Mouse (Mus musculus) limb, embryonic 14.5 days (tissue): ENCODE measurements around the gene Lrp3. TPM values are rescaled to one million over a fixed set of nuclear protein-coding genes. Genes with fewer than 3 reads are reported as not detected.
A peak's percentile ranks its signal among the peaks of the same experiment; 100 is the strongest.

ENCODE experiments used
- ATAC-seq: fragments of 200-750 bp; cut with Nextera tagmentation; 2 replicates; pipeline ENCODE4 v1.8.0; 2017; ENCODE audit warnings: low read depth, moderate number of reproducible peaks, moderate TSS enrichment; ENCODE audit not compliant: low FRiP score
- DNase-seq: peaks from one replicate; pipeline ENCODE4 v3.0.0-alpha.2; 2015; ENCODE audit warnings: low spot score
- H3K27ac ChIP-seq: fragments of 300-500 bp; sonication (generic); replicated peaks from 2 replicates; pipeline ENCODE4 v1.5.1; 2014; ENCODE audit warnings: low read depth, mild to moderate bottlenecking, low read length, moderate library complexity, mixed read lengths
- H3K27me3 ChIP-seq: fragments of 300-500 bp; sonication (generic); 2 replicates; pipeline ENCODE4 v1.6.1; 2014; ENCODE audit warnings: low read length, mixed read lengths; ENCODE audit not compliant: control insufficient read depth, insufficient read depth
- H3K36me3 ChIP-seq: fragments of 300-500 bp; sonication (generic); 2 replicates; pipeline ENCODE4 v1.6.1; 2014; ENCODE audit warnings: mild to moderate bottlenecking, low read length, moderate library complexity, mixed read lengths; ENCODE audit not compliant: control insufficient read depth, insufficient read depth
- H3K4me1 ChIP-seq: fragments of 300-500 bp; sonication (generic); 2 replicates; pipeline ENCODE4 v1.6.1; 2014; ENCODE audit warnings: antibody characterized with exemption, low read length, mixed read lengths; ENCODE audit not compliant: control insufficient read depth, insufficient read depth
- H3K4me2 ChIP-seq: fragments of 300-500 bp; sonication (generic); replicated peaks from 2 replicates; pipeline ENCODE4 v1.6.1; 2014; ENCODE audit warnings: low read depth, mild to moderate bottlenecking, low read length, moderate library complexity; ENCODE audit not compliant: severe bottlenecking
- H3K4me3 ChIP-seq: fragments of 300-500 bp; sonication (generic); replicated peaks from 2 replicates; pipeline ENCODE4 v1.5.1; 2014; ENCODE audit warnings: low read length
- H3K9ac ChIP-seq: fragments of 300-500 bp; sonication (generic); 2 replicates; pipeline ENCODE4 v1.6.1; 2014; ENCODE audit warnings: mild to moderate bottlenecking, low read depth, low read length, moderate library complexity; ENCODE audit not compliant: severe bottlenecking
- H3K9me3 ChIP-seq: fragments of 300-500 bp; sonication (generic); 2 replicates; pipeline ENCODE4 v1.6.1; 2016; ENCODE audit warnings: low read length; ENCODE audit not compliant: control insufficient read depth
- POLR2A ChIP-seq: fragments of 200-500 bp; IDR thresholded peaks from 2 replicates; pipeline ENCODE4 v1.8.0; 2012; ENCODE audit warnings: inconsistent platforms, mild to moderate bottlenecking, moderate library complexity, borderline replicate concordance; ENCODE audit not compliant: insufficient read depth, insufficient read length; ENCODE audit errors: extremely low read depth
- WGBS: fragments of 180-500 bp; shearing (Covaris S2); extraction: QIAGEN DNeasy Blood & Tissue Kit; methylation state at CpG from one replicate; pipeline ENCODE4 v1.1.7; 2014; 5-methylcytosine and 5-hydroxymethylcytosine counted together
- polyA plus RNA-seq, 2 experiments: library from polyadenylated mRNA; depleted of rRNA in 1 of 2; stranded (reverse) in 1 of 2; unstranded in 1 of 2; fragments of >200 nt; fragmentation: Nextera tagmentation in 1 of 2; extraction: Ambion mirVana in 1 of 2; gene quantifications; 2 replicates each; pipeline versions ENCODE4 v1.2.1 to v1.2.3; 2012 to 2014

The Lrp3 gene
- polyA plus RNA-seq, 2 experiments, result 11.7 to 31.7 TPM

DNA sequence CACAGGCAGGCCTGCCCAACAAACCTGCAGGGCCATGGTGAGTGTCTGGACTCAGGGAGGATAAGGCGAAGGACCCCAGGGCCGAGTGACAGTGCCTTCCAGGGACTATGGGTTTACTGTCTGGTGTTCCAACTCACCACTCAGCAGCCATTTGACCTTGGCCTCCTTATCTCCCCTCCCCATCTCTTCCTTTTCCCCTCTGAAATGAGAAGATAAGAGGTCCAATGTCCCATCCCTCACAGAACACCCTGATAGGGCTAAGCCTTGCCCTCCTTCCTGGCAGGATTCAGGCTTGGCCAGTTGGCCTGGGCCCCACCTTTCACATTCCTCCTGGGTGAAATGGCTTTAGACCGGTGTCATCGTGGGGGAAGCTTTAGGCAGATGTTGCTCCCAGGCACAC, 39.8 kb downstream of the Lrp3 start:
- Histone ChIP-seq H3K27ac (no peak overlapping the region), H3K9ac (no peak overlapping the region), H3K36me3 (no peaks in the 10 kb centered on the region), H3K4me3 (no peak overlapping the region), H3K27me3 (no peaks in the 10 kb centered on the region), H3K4me1 (no peaks in the 10 kb centered on the region), H3K4me2 (no peak overlapping the region), H3K9me3 (no peaks in the 10 kb centered on the region)
- WGBS, result 74% methylated on average over 4 of the region's 4 CpGs
- no peak for DNase-seq
- ATAC-seq, result no peak
- TF ChIP-seq POLR2A, result no peak

- no peak overlapping the region for H3K27ac ChIP-seq
- H3K4me1 ChIP-seq, result no peaks in the 10 kb centered on the region
- no peak for DNase-seq
- no peak for ATAC-seq
- no peaks in the 10 kb centered on the region for H3K36me3 ChIP-seq
- H3K27me3 ChIP-seq, result no peaks in the 10 kb centered on the region
- no peak for TF ChIP-seq POLR2A
- H3K4me3 ChIP-seq, result no peak overlapping the region
- no peak overlapping the region for H3K9ac ChIP-seq
- peak overlapping the region; percentile 32; the same call in 1 of the 2 replicates for H3K4me2 ChIP-seq
- H3K9me3 ChIP-seq, result no peaks in the 10 kb centered on the region
- WGBS, result 83% methylated on average over 4 of the region's 4 CpGs
Measured at GRCm38 (mm10) chr7:35172519-35172918, 42.8 kb downstream of the Lrp3 start.

- peak; percentile 76 for ATAC-seq
- Histone ChIP-seq H3K27ac (no peak overlapping the region), H3K4me2 (peak overlapping the region; percentile 32; the same call in 1 of the 2 replicates), H3K27me3 (no peaks in the 10 kb centered on the region), H3K9me3 (no peaks in the 10 kb centered on the region), H3K36me3 (no peaks in the 10 kb centered on the region), H3K9ac (peak overlapping the region; percentile 38; the same call in 1 of the 2 replicates), H3K4me3 (no peak overlapping the region), H3K4me1 (no peaks in the 10 kb centered on the region)
- no peak for TF ChIP-seq POLR2A
- 2% methylated on average over 15 of the region's 16 CpGs for WGBS
- peak; percentile 91 for DNase-seq
Measured at GRCm38 (mm10) chr7:35171867-35172382, 43.4 kb downstream of the Lrp3 start.

GRCm38 (mm10) chr7:35169341-35169740, 46.0 kb downstream of the Lrp3 start:
- WGBS, result 17% methylated on average over 6 of the region's 6 CpGs
- DNase-seq, result peak; percentile 85
- H3K27me3 ChIP-seq, result no peaks in the 10 kb centered on the region
- ATAC-seq, result peak; percentile 42; the same call in 1 of the 2 replicates
- H3K4me3 ChIP-seq, result no peak overlapping the region
- no peaks in the 10 kb centered on the region for H3K4me1 ChIP-seq
- H3K27ac ChIP-seq, result no peak overlapping the region
- no peak overlapping the region for H3K9ac ChIP-seq
- no peaks in the 10 kb centered on the region for H3K36me3 ChIP-seq
- no peaks in the 10 kb centered on the region for H3K9me3 ChIP-seq
- TF ChIP-seq POLR2A, result no peak
- no peak overlapping the region for H3K4me2 ChIP-seq

DNA sequence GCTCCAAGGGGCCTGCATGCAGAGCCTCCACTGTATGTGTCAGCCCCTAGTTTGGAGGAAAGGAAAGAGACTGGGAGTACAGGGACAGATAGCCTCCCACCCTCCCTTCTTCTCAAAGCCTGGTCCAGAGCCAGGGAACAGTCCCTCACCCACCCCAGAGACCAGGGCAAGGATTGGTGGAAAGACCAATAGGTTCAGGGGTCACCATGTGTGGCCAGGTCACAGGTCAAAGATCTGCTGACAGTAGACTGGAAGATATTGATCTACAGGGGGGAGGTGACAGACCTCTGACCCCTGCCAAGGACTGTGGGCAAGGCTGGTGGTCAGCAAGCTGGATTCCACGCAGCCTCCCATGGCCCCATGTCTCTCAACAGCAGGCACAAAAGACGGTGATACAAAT, 47.4 kb downstream of the Lrp3 start:
- Histone ChIP-seq H3K4me3 (no peak overlapping the region), H3K4me2 (no peak overlapping the region), H3K36me3 (no peaks in the 10 kb centered on the region), H3K27me3 (no peaks in the 10 kb centered on the region), H3K27ac (no peak overlapping the region), H3K9ac (no peak overlapping the region), H3K9me3 (no peaks in the 10 kb centered on the region), H3K4me1 (no peaks in the 10 kb centered on the region)
- 65% methylated on average over 2 of the region's 2 CpGs for WGBS
- ATAC-seq (no peak), DNase-seq (no peak)
- TF ChIP-seq POLR2A, result no peak
